Mouse (Mus musculus) G1E (cell line): ENCODE data around the gene Zfp384.

Source experiments
- CTCF ChIP-seq: IDR thresholded peaks from 2 replicates; pipeline ENCODE4 v1.5.1; 2012; ENCODE audit warnings: low read depth, low read length, inconsistent platforms, mixed read lengths
- POLR2AphosphoS5 ChIP-seq: IDR thresholded peaks from 2 replicates; pipeline ENCODE4 v1.6.1; 2012; ENCODE audit warnings: low read depth, low read length, inconsistent platforms; ENCODE audit not compliant: insufficient replicate concordance

- peak; percentile 26; the same call in 1 of the 2 replicates for TF ChIP-seq CTCF
- TF ChIP-seq POLR2AphosphoS5, result no peak
These were observed 42.4 kb upstream of the Zfp384 start for GRCm38 (mm10) chr6:124966466-124967118.
